Mouse (Mus musculus) liver, embryonic 13.5 days (tissue): ENCODE measurements around the gene Klf3. TPM values are rescaled to one million over a fixed set of nuclear protein-coding genes. Genes with fewer than 3 reads are reported as not detected.

Experiments
- ATAC-seq: fragments of 200-750 bp; cut with Nextera tagmentation; 2 replicates; pipeline ENCODE4 v1.8.0; 2017; ENCODE audit warnings: low read depth, mild to moderate bottlenecking, moderate number of reproducible peaks, moderate library complexity
- DNase-seq: peaks from one replicate; pipeline ENCODE4 v3.0.0; 2022
- H3K27ac ChIP-seq: fragments of 300-500 bp; sonication (generic); 2 replicates; pipeline ENCODE4 v1.5.1; 2015; ENCODE audit warnings: moderate library complexity, mild to moderate bottlenecking, inconsistent platforms
- H3K27me3 ChIP-seq: fragments of 300-500 bp; sonication (generic); 2 replicates; pipeline ENCODE4 v1.6.1; 2015; ENCODE audit warnings: mild to moderate bottlenecking, inconsistent platforms
- H3K36me3 ChIP-seq: fragments of 300-500 bp; sonication (generic); 2 replicates; pipeline ENCODE4 v1.6.1; 2015; ENCODE audit warnings: mild to moderate bottlenecking, inconsistent platforms
- H3K4me1 ChIP-seq: fragments of 300-500 bp; sonication (generic); replicated peaks from 2 replicates; pipeline ENCODE4 v1.6.1; 2015; ENCODE audit warnings: inconsistent platforms
- H3K4me2 ChIP-seq: fragments of 300-500 bp; sonication (generic); 2 replicates; pipeline ENCODE4 v1.6.1; 2015; ENCODE audit warnings: inconsistent platforms, mild to moderate bottlenecking, moderate library complexity
- H3K4me3 ChIP-seq: fragments of 300-500 bp; sonication (generic); replicated peaks from 2 replicates; pipeline ENCODE4 v1.5.1; 2015; ENCODE audit warnings: mild to moderate bottlenecking, inconsistent platforms
- H3K9ac ChIP-seq: fragments of 300-500 bp; sonication (generic); 2 replicates; pipeline ENCODE4 v1.6.1; 2015; ENCODE audit warnings: mild to moderate bottlenecking, inconsistent platforms
- H3K9me3 ChIP-seq: fragments of 300-500 bp; sonication (generic); replicated peaks from 2 replicates; pipeline ENCODE4 v1.6.1; 2016; ENCODE audit warnings: inconsistent platforms
- WGBS: fragments of 180-500 bp; shearing (Covaris S2); methylation state at CpG from one replicate; pipeline ENCODE4 v1.1.7; 2015; ENCODE audit not compliant: insufficient replicate concordance; 5-methylcytosine and 5-hydroxymethylcytosine counted together
- polyA plus RNA-seq: library from polyadenylated mRNA; unstranded; fragments of >200 nt; fragmentation: Nextera tagmentation; extraction: Ambion mirVana; gene quantifications from 2 replicates; pipeline ENCODE4 v1.2.1, GENCODE M21; 2015

Klf3 gene
- polyA plus RNA-seq, 1 experiment from 2014 or later, result 73.2 TPM

DNA sequence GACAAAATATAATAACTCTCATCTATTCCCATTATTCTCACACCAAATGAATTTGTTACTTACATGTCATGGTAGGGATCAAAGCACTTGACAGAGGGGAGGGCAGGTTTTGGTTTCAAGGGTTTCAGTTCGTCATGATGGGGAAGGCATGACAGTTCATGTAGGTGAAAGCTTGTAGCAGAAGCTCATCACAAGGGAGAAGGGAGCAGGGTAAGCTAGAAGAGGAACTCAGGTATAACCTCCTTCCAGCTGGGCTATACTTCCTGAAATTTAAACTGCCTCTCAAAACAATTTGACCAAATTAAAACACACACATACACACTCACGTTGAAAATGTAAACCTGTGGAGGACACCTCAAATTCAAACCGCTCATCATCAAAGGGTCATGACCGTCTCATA lies 32.1 kb downstream of the Klf3 start:
- DNase-seq (no peak), ATAC-seq (no peak)
- Histone ChIP-seq H3K4me3 (no peak overlapping the region), H3K9me3 (no peaks in the 10 kb centered on the region), H3K27ac (no peak overlapping the region), H3K9ac (no peak overlapping the region), H3K4me2 (no peak overlapping the region), H3K4me1 (no peaks in the 10 kb centered on the region; the same call in 1 of the 2 replicates), H3K27me3 (no peaks in the 10 kb centered on the region), H3K36me3 (peaks cover 23% of the 10 kb centered on the region)
- WGBS, result 74% methylated on average over 4 of the region's 4 CpGs

DNA sequence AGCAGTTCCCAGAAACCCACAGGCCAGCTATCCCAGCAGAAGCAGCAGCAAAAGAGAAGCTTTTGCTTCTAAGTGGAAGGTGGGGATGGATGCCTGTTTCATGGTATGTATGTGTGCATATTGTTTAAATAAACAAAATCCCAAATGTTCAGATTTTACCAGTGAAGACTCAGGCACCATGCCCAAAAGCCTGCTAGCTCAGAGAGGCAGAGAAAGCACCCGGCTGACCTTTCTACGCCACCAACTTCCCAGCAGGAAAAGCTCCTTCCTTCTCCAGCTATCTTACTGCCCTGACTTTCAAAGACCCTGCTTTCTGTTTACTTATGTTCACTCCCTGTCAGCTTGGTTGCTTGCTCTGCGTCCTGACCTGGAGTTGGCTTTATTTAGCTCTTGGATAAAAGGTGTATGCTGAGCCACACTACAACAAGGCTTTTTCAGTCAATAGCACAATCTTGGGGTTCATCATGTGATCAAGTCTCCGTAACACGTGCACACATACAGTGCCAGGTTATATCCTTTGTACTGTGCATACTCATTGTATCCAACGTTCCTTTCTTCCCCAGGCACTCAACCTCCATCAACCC lies 35.9 kb downstream of the Klf3 start:
- no peaks in the 10 kb centered on the region for H3K4me1 ChIP-seq
- no peak overlapping the region for H3K4me3 ChIP-seq
- H3K9ac ChIP-seq, result no peak overlapping the region
- H3K36me3 ChIP-seq, result no peaks in the 10 kb centered on the region
- H3K27me3 ChIP-seq, result no peaks in the 10 kb centered on the region
- ATAC-seq (no peak), DNase-seq (no peak)
- no peaks in the 10 kb centered on the region for H3K9me3 ChIP-seq
- H3K27ac ChIP-seq, result no peak overlapping the region
- WGBS, result 52% methylated on average over 6 of the region's 6 CpGs
- no peak overlapping the region for H3K4me2 ChIP-seq

DNA sequence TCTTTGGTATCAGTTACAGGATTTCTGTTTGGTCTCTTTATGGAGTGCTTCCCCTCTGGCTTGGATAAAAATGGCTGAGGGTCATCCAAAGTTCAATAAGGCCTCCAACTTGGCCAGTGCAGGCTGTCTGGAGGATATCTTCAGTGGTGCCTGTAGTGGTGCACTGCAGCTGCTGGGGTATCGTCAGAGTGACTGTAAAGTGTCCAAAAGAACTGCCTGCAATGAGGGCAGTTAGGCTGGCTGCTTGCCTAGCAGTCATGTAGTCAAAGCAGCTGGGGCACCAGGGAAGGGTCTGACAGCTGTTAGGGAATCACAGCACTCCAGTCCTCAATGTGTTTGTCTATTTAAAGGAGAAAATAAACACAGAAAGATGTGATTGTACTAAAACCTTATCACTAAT lies 36.9 kb downstream of the Klf3 start:
- no peak for ATAC-seq
- no peaks in the 10 kb centered on the region for H3K36me3 ChIP-seq

DNA sequence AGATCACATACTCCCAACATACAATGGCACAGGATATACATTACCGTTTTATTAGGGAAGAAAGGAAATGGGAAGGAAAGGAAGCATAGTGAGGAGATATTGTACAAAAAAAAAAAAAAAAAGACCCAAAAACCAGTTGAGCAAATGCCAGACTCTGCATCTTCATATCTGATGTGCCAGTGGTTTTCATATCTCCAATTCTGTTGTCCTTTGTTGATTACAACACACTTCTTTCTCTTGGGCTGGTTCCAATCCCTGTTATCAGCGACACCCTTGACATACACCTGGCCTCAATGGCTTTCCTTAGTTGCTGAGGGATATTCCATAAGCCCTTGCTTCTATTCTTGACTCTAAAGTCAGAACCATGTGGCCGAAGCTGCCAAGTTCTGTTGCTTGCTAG lies 41.4 kb downstream of the Klf3 start:
- Histone ChIP-seq H3K27ac (no peak overlapping the region), H3K4me2 (no peak overlapping the region), H3K36me3 (no peaks in the 10 kb centered on the region), H3K9me3 (no peaks in the 10 kb centered on the region), H3K9ac (no peak overlapping the region), H3K4me3 (no peak overlapping the region), H3K4me1 (no peaks in the 10 kb centered on the region), H3K27me3 (no peaks in the 10 kb centered on the region)
- WGBS, result 66% methylated on average over 3 of the region's 3 CpGs
- ATAC-seq, result no peak
- no peak for DNase-seq

More for the DNA sequence above, 36.9 kb downstream of the Klf3 start:
- Histone ChIP-seq H3K4me1 (no peaks in the 10 kb centered on the region), H3K9me3 (no peaks in the 10 kb centered on the region), H3K4me2 (no peak overlapping the region), H3K4me3 (no peak overlapping the region), H3K9ac (no peak overlapping the region), H3K27me3 (no peaks in the 10 kb centered on the region), H3K27ac (no peak overlapping the region)
- WGBS, result 69% methylated on average over 1 of the region's 1 CpGs
- no peak for DNase-seq

DNA sequence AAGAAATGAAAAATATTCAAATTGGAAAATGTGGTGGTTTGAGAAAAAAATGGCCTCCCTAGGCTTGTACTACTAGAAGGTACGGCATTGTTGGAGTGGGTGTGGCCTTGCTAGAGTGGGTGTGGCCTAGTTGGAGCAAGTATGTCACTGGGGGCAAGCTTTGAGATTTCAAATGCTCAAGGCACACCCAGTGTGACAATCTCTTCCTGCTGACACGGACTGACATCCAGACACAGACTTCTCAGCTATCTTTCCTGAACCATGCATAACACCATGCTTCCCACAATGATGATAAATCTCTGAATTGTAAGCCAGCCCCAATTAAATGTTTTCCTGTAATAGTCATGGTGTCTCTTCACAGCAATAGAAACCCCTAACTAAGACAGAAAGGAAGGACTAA lies 44.1 kb downstream of the Klf3 start:
- Histone ChIP-seq H3K27ac (no peak overlapping the region), H3K4me2 (no peak overlapping the region), H3K9ac (no peak overlapping the region), H3K4me1 (no peaks in the 10 kb centered on the region), H3K27me3 (no peaks in the 10 kb centered on the region), H3K36me3 (no peaks in the 10 kb centered on the region), H3K4me3 (no peak overlapping the region), H3K9me3 (no peaks in the 10 kb centered on the region)
- DNase-seq, result no peak
- ATAC-seq, result no peak
- WGBS, result 19% methylated on average over 2 of the region's 2 CpGs

DNA sequence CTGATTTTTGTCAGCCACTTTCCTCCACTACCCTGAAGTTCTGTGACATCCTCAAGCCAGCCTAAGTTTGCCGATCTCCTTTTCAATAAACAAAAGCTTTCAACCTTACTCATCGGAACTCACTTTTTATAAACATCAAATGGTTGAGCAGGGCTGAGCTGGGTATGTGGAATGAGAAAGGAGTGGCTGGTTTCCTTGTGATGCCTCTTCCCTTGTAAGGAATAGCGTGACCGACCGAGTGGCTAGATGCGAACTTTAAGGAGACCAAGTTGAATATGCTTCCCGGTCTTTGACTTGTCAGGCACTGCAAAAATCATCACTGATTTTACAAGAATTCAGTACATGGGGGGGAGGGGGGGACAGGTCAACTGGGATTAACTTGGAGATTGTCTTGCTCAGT lies 46.7 kb downstream of the Klf3 start:
- WGBS, result 73% methylated on average over 7 of the region's 7 CpGs
- ATAC-seq (no peak), DNase-seq (no peak)
- H3K9me3 ChIP-seq, result peaks cover under 1% of the 10 kb centered on the region; the same call in 1 of the 2 replicates
- no peak overlapping the region for H3K9ac ChIP-seq
- H3K4me3 ChIP-seq, result no peak overlapping the region
- no peaks in the 10 kb centered on the region for H3K36me3 ChIP-seq
- H3K27me3 ChIP-seq, result no peaks in the 10 kb centered on the region
- no peak overlapping the region for H3K4me2 ChIP-seq
- peaks cover 5% of the 10 kb centered on the region; the same call in 1 of the 2 replicates for H3K4me1 ChIP-seq
- no peak overlapping the region for H3K27ac ChIP-seq

DNA sequence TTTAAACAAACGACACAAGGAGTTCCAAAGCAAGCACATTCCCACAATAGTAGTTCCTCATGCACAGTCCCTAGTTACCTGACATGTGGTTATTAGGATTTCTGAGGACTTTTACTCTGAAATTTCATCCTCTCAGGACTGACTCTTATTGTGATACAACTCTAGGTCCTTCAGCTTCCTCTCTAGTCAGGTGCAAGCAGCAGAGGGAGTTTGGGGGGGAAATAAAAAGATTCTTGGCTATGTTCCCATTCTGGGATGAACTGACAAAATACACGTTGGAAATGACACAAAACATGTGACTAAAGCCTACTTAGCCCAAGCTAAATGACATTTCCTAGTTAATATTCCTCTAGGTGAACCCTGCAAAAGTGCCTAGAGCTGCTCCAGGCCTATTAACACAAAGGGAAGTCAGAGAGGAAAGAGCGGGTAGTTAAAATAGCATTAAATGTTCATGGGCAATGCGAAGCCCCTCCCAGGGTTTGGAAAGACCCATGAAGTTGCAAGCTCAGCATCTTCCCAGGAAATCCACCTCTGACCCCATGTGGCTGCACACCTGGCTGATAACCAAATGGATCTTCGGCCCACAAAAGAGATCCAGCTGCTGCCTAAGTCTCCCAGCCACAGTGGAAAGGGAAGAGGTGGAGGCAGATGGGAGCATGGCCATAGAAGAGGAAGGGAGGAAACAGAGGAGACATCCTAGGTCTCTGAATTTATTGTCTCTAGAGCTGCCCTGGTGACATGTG lies 49.6 kb downstream of the Klf3 start:
- no peak overlapping the region for H3K4me3 ChIP-seq
- no peaks in the 10 kb centered on the region for H3K27me3 ChIP-seq
- H3K4me2 ChIP-seq, result no peak overlapping the region
- H3K9ac ChIP-seq, result no peak overlapping the region
- DNase-seq (no peak), ATAC-seq (no peak)
- peaks cover 5% of the 10 kb centered on the region; the same call in 1 of the 2 replicates for H3K9me3 ChIP-seq
- 38% methylated on average over 5 of the region's 5 CpGs for WGBS
- H3K4me1 ChIP-seq, result peaks cover 5% of the 10 kb centered on the region; the same call in 1 of the 2 replicates
- no peak overlapping the region for H3K27ac ChIP-seq
- H3K36me3 ChIP-seq, result no peaks in the 10 kb centered on the region

DNA sequence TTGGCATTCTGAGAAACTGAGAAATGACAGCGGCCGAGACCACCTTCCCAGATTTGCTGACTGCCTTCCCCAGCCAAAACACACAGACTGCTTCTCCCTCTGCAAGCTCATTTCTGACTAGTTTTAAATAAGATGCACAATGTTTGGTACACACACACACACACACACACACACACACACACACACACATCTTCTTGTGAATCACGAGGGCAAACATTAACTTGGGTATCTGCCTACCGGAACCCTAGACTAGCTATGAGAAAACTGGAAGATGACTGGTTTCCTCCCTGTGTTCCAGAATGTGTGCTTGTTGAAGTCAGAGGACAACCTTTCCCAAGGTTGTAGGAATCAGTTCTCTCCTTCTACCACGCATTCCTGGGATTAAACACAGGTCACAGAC lies 50.2 kb downstream of the Klf3 start:
- no peak overlapping the region for H3K27ac ChIP-seq
- no peaks in the 10 kb centered on the region for H3K36me3 ChIP-seq
- ATAC-seq (no peak), DNase-seq (no peak)
- 80% methylated on average over 5 of the region's 5 CpGs for WGBS
- H3K4me1 ChIP-seq, result peaks cover 5% of the 10 kb centered on the region; the same call in 1 of the 2 replicates
- no peak overlapping the region for H3K4me3 ChIP-seq
- no peak overlapping the region for H3K4me2 ChIP-seq
- H3K9me3 ChIP-seq, result peaks cover 5% of the 10 kb centered on the region; the same call in 1 of the 2 replicates
- H3K27me3 ChIP-seq, result no peaks in the 10 kb centered on the region
- no peak overlapping the region for H3K9ac ChIP-seq

DNA sequence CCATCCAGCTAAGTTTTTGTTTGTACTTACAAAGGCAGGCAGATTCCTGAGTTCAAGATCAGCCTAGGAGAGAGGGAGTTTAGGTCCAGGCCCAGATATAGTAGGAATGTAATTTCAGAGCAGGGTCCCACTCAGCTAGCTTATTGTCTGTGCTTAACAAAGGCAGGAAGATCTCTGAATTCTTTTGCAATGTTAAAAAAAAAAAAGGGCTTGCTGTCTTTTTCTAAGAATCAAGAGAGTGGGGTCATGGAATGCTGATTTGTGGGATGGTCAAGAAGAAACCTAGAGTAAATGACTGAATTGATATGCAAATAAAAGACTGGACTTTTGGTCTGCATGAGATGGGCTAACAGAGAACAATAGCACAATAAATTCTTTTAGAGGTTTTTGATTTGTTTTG lies 52.0 kb downstream of the Klf3 start:
- Histone ChIP-seq H3K27ac (no peak overlapping the region), H3K9me3 (peaks cover 5% of the 10 kb centered on the region; the same call in 1 of the 2 replicates), H3K9ac (no peak overlapping the region), H3K36me3 (no peaks in the 10 kb centered on the region), H3K27me3 (no peaks in the 10 kb centered on the region), H3K4me2 (no peak overlapping the region), H3K4me1 (peaks cover 8% of the 10 kb centered on the region), H3K4me3 (no peak overlapping the region)
- no peak for DNase-seq
- no peak for ATAC-seq

DNA sequence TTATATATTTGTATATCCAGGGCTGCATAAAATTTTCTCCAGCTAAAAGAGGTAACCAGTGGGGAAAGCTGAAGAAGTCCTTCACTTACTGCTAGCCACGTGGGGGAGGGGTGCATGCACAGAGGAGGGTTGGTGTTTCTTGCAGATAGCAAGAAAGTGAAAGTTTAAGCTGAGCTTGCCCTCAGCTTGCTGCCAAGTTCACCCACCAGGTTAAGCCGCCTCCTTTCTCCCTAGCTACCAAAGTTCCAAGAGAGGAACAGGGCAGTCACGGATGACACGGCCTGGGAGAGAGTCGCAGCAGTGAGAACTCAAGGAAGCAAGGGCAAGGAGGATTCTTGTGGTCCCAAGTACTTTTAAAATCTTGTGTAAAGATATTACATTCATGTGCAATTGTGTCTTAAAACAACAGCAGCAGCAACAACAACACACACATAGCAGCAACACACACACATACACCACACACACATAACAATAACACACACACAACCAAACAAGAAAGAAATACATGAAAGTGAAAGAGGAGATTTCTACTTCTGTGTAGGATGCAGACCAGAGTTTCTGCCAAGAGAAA lies 57.8 kb downstream of the Klf3 start:
- H3K27ac ChIP-seq, result peak overlapping the region; percentile 74
- H3K9ac ChIP-seq, result peak overlapping the region; percentile 60
- H3K4me1 ChIP-seq, result peaks cover 47% of the 10 kb centered on the region
- WGBS, result 17% methylated on average over 5 of the region's 5 CpGs
- H3K36me3 ChIP-seq, result no peaks in the 10 kb centered on the region
- no peaks in the 10 kb centered on the region for H3K9me3 ChIP-seq
- ATAC-seq (no peak), DNase-seq (peak; percentile 37)
- H3K4me2 ChIP-seq, result peak overlapping the region; percentile 66
- H3K4me3 ChIP-seq, result peak overlapping the region; percentile 36
- no peaks in the 10 kb centered on the region for H3K27me3 ChIP-seq

DNA sequence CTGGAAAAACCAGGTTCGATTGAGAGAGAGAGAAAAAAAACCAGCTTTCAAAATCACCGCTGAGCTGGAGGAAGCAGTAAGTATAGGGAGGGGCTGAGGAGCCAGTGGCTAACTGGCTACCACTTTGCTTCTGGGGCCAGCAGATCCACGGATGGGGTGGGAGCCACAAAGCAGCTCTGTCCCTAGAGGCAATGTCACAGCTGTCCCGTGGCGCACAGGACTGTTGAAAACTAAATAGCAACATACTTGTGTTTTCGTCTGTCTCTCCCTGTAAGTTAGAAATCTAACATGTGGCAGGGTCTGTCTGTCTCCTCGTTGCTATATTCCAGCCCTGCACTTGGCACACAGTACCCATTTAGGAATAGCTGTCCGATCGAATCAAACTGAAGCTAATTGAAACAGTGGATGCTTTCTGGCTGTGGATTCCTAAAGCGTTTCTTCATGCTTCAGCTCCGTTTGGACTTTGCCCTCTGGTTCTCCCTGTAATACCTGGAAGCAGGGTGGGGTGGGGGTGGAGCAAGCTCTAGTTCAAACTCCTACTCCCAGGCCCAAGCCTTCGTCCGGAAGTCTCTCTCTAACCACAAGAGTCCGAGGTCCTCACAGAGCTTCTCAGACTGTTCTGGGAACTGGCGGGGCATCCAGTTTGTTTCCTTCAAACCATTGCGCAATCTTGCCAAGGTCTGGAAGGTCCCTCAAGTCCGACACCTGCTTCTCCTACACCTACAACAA lies 58.4 kb downstream of the Klf3 start:
- Histone ChIP-seq H3K27ac (peak overlapping the region; percentile 74), H3K4me2 (peak overlapping the region; percentile 66), H3K9ac (peak overlapping the region; percentile 60), H3K9me3 (no peaks in the 10 kb centered on the region), H3K4me3 (peak overlapping the region; percentile 36), H3K4me1 (peaks cover 52% of the 10 kb centered on the region), H3K27me3 (no peaks in the 10 kb centered on the region), H3K36me3 (no peaks in the 10 kb centered on the region)
- ATAC-seq (0 out of 2 replicates have a peak, but pooled peaks have one; percentile 47), DNase-seq (no peak)
- WGBS, result 19% methylated on average over 17 of the region's 17 CpGs
